Mouse (Mus musculus): ENCODE results near the gene Gm47841.

GRCm38 (mm10) chr15:101084499-101084898, 37.3 kb upstream of the Gm47841 start:
- TF ChIP-seq ZC3H11A (IDR thresholded peaks at IDR 0.05; ENCODE audit: borderline replicate concordance, low read depth, low read length) (no peak), ZNF384 (IDR thresholded peaks at IDR 0.05; ENCODE audit: low read depth, low read length) (no peak), MAFK (IDR thresholded peaks at IDR 0.05; ENCODE audit: insufficient read depth, low read depth, low read length) (no peak), CHD2 (IDR thresholded peaks at IDR 0.05; ENCODE audit: low read depth, low read length) (no peak)

All from ES-E14 (cell line).